Mouse (Mus musculus) neutrophil, adult 65 days (primary cell): ENCODE results near the gene Ift88. TPM values are rescaled to one million over a fixed set of nuclear protein-coding genes. Genes with fewer than 3 reads are reported as not detected.

Experiments
- total RNA-seq: library from RNA; stranded (reverse); gene quantifications from 2 replicates; pipeline ENCODE4 v1.2.4, GENCODE M21; 2023

Ift88 gene
- total RNA-seq, result 1.3 and 1.5 TPM in 2 replicates

DNA sequence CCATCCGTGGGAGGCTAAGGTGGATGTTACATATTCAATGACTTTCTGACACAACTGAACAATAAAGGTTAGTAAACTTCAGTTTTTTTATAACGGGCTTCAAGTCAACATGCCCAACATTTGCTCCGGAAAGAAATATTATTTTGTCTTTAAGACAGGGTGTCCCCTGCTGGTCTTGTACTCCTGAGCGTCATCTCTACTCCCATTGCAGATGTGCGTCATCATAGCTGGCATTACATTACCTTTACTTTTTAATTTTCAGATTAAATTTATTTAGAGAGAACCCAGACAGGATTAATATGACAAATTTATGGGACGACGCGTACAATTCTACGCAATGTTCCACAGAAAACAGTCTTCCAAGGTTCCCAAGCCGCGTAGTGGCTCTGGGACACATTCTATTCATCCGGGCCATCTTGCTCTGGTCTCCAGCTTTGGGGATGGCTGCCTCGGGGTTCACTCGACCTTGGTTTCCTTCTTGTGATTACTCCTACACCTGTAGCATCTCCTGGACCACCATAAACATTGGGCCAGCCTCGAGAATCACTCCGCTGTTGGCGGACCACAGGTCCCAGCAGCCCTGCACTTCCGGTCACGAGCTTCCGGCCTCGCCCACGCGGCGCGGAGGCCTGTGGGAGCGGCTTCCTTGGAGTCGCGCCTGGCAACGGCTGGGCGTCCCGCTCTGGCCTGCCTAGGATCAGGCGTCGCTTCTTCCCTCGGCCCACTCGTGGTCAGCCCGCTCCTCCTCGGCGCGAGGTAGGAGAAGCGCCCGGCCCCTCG is at the start of gene Ift88:
TSS of gene Ift88 (plus strand) at position 631 of the 780 bp plus-strand sequence.

DNA sequence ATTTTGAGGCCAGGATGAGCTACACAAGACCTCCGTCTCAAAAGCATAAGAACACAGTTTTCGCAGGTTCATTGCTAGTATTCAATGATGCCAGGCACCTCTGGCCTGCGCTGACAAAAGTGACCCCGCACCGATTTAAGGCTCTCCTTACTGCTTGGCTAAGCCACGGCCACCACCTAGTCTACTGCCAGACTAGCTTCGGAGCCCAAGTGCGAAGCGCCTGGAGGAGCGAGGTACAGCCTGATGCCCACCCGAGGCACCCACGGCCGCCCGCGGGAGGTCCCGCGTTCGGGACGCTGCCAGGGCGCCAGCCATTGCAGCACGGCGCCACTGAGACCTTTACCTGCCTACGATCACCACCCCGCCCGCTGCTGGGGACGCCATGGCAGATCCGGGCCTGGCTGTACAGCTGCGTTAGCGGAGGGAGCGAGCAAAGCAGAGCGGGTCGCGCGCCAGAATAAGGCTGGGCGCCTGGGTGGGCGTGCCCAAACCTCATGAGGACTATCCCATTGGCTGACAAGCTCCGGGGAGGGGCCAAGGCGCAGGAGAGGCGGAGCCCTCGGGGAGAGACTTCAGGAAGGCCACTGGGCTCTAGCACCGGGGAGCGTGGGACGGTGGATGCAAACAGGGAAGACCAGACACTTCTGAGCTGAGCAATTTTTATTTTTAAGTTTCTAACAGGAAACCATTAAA is 25.7 kb upstream of the Ift88 start, which contains the start of gene Cryl1:
TSS of gene Cryl1 (minus strand) at position 465 of the 693 bp plus-strand sequence.

DNA sequence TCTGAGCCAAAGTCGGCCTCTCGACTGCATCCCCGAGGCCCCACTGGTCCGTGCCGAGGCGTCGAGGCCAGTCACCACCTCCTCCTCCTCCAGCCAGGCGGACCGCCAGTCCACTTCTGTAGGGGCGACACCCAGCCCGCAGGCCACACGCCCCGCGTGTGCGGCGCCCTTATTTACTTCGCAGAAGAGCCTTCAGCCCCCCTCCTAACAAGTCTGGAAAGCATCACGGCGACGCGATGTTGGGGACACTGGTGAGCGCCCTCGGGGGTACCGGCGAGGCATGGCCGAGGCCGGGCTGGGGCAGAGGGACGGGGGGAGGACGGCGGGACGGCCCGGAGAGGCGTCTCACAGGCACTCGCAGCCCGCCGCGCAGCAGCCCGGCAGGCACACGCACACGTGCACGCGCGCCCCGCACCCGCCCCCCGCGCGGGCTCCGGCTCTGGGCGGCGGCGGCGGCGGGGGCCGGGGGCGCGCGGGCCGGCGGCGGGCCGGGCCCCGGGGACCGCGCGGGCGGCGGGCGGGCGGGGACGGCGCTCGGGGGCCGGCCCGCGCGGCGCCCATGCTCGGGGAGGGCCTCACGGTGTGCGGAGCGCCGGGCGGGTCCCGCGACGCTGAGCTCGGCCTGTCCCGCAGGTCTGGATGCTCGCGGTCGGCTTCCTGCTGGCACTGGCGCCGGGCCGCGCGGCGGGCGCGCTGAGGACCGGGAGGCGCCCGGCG is 101.0 kb downstream of the Ift88 start, which contains the start of gene Il17d:
TSS of gene Il17d (plus strand) at position 107 of the 717 bp plus-strand sequence.

Other genes with a start within 250 kb of the Ift88 start
- 9.5 and 12.7 TPM in 2 replicates for gene Cryl1, start 25.5 kb upstream of the Ift88 start, total RNA-seq
- not detected in 2 replicates for gene Il17d, start 100.7 kb downstream of the Ift88 start, total RNA-seq
- gene Eef1akmt1, start 147.6 kb downstream of the Ift88 start, total RNA-seq, result 5.6 and 5.9 TPM in 2 replicates
- gene Xpo4, start 241.4 kb downstream of the Ift88 start, total RNA-seq, result 11.1 and 18.5 TPM in 2 replicates